Mouse (Mus musculus): ENCODE data around the gene Zfr2. TPM values are rescaled to one million over a fixed set of nuclear protein-coding genes. Genes with fewer than 3 reads are reported as not detected.
A peak's percentile ranks its signal among the peaks of the same experiment; 100 is the strongest.

The Zfr2 gene
- polyA plus RNA-seq, 1 experiment from 2014 or later: 2.3 TPM

DNA sequence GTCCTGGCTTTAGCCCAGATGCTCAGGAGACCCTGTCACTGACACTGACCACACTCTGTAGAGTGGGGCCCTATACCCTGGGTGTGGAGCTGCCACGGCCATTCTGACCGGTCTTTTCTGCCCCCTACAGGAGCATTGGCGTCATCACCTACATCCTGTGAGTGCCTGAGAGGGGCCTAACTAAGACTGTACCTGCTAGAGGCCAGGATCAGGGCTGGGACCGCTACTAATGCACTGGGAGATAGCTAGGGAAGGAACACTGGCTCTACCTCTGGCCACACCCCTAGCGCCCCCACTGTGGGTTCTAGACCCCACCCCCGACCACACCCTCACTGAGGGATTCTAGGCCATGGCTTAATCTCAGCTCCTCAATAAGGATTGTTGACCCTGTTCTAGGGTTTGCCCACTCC lies 42.0 kb upstream of the Zfr2 start:
- no peak overlapping the region for H3K4me3 ChIP-seq (ENCODE audit: low read depth, low read length)
- H3K4me2 ChIP-seq (replicated peaks; ENCODE audit: low read depth, low read length): no peak overlapping the region
- H3K4me1 ChIP-seq (ENCODE audit: insufficient read depth, low read depth, low read length): peaks cover 9% of the 10 kb centered on the region; the same call in 1 of the 2 replicates
- ATAC-seq (peak; percentile 17; the same call in 1 of the 2 replicates), DNase-seq (ENCODE audit: low spot score) (no peak)
- TF ChIP-seq EP300 (IDR thresholded peaks at IDR 0.05) (no peak), CTCF (IDR thresholded peaks at IDR 0.05) (peak; percentile 60)
- H3K27ac ChIP-seq (ENCODE audit: low read length): peak overlapping the region; percentile 20; the same call in 1 of the 2 replicates
- H3K36me3 ChIP-seq (ENCODE audit: insufficient read depth, low read length): peaks cover 13% of the 10 kb centered on the region; the same call in 1 of the 2 replicates
- peaks cover 9% of the 10 kb centered on the region; the same call in 1 of the 2 replicates for H3K27me3 ChIP-seq (replicated peaks; ENCODE audit: insufficient read depth, low read length)
- no peak overlapping the region for H3K9ac ChIP-seq (replicated peaks; ENCODE audit: low read depth)
- 60% methylated on average over 6 of the region's 6 CpGs for WGBS
- no peaks in the 10 kb centered on the region for H3K9me3 ChIP-seq (ENCODE audit: low read length)

DNA sequence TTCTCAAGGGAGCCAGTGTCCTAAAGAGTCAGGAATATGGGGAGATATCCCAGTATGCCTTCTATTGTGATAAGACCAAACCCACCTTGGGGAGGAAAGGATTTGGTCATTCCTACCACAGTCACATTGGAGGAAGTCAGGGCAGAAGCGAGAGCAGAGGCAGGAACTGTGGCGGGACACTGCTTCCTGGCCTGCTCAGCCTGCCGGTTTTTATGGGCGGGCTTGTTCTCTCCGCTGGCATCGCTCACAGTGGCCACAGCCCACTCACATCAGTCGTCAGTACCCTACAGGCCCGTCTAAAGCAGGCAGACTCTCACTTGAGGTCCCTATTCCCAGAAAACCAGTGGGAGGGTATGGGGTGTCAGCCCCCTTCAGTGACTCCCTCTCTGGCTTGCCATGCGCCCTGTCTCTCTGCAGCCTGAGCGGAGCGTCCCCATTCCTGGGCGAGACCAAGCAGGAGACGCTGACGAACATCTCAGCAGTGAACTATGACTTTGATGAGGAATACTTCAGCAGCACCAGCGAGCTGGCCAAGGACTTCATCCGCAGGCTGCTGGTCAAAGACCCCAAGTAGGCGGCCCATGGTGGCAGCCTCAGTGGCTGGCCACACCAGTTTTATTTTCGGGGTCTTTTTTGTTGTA lies 41.5 kb upstream of the Zfr2 start:
- no peak for TF ChIP-seq CTCF (IDR thresholded peaks at IDR 0.05)
- no peak for TF ChIP-seq EP300 (IDR thresholded peaks at IDR 0.05)
- WGBS: 57% methylated on average over 18 of the region's 18 CpGs
- H3K4me3 ChIP-seq (ENCODE audit: low read depth, low read length): peak overlapping the region; percentile 60; the same call in 1 of the 2 replicates
- peaks cover 9% of the 10 kb centered on the region; the same call in 1 of the 2 replicates for H3K4me1 ChIP-seq (ENCODE audit: insufficient read depth, low read depth, low read length)
- H3K27ac ChIP-seq (ENCODE audit: low read length): peak overlapping the region; percentile 86
- no peaks in the 10 kb centered on the region for H3K9me3 ChIP-seq (ENCODE audit: low read length)
- H3K9ac ChIP-seq (replicated peaks; ENCODE audit: low read depth): peak overlapping the region; percentile 26; the same call in 1 of the 2 replicates
- H3K36me3 ChIP-seq (ENCODE audit: insufficient read depth, low read length): peaks cover 13% of the 10 kb centered on the region; the same call in 1 of the 2 replicates
- peaks cover 9% of the 10 kb centered on the region; the same call in 1 of the 2 replicates for H3K27me3 ChIP-seq (replicated peaks; ENCODE audit: insufficient read depth, low read length)
- DNase-seq (ENCODE audit: low spot score) (peak; percentile 33), ATAC-seq (peak; percentile 14)
- peak overlapping the region; percentile 85; the same call in 1 of the 2 replicates for H3K4me2 ChIP-seq (replicated peaks; ENCODE audit: low read depth, low read length)

DNA sequence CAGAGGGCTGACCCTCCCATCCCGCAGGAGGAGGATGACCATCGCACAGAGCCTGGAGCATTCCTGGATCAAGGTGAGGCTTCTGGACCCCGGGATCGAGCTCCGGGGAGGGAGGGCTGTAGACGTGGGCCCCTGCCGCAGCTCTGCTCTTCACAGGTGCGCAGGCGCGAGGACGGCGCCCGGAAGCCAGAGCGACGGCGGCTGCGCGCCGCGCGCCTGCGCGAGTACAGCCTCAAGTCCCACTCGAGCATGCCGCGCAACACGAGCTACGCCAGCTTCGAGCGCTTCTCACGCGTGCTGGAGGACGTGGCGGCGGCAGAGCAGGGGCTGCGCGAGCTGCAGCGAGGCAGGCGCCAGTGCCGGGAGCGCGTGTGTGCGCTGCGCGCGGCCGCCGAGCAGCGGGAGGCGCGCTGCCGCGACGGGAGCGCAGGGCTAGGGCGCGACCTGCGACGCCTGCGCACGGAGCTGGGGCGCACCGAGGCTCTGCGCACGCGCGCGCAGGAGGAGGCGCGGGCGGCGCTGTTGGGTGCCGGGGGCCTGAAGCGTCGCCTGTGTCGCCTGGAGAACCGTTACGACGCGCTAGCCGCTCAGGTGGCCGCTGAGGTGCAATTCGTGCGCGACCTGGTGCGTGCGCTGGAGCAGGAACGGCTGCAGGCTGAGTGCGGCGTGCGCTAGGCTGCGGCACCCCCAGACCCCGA lies 40.5 kb upstream of the Zfr2 start:
- Histone ChIP-seq H3K4me2 (replicated peaks; ENCODE audit: low read depth, low read length) (peak overlapping the region; percentile 85), H3K27me3 (replicated peaks; ENCODE audit: insufficient read depth, low read length) (peaks cover 9% of the 10 kb centered on the region; the same call in 1 of the 2 replicates), H3K36me3 (ENCODE audit: insufficient read depth, low read length) (peaks cover 13% of the 10 kb centered on the region; the same call in 1 of the 2 replicates), H3K27ac (ENCODE audit: low read length) (peak overlapping the region; percentile 86), H3K9me3 (ENCODE audit: low read length) (no peaks in the 10 kb centered on the region), H3K4me1 (ENCODE audit: insufficient read depth, low read depth, low read length) (peaks cover 9% of the 10 kb centered on the region; the same call in 1 of the 2 replicates), H3K4me3 (ENCODE audit: low read depth, low read length) (peak overlapping the region; percentile 60), H3K9ac (replicated peaks; ENCODE audit: low read depth) (peak overlapping the region; percentile 26; the same call in 1 of the 2 replicates)
- WGBS: 1% methylated on average over 85 of the region's 93 CpGs
- ATAC-seq (peak; percentile 88), DNase-seq (ENCODE audit: low spot score) (peak; percentile 91)
- TF ChIP-seq EP300 (IDR thresholded peaks at IDR 0.05) (no peak), CTCF (IDR thresholded peaks at IDR 0.05) (peak; percentile 36)

- Histone ChIP-seq H3K27me3 (replicated peaks; ENCODE audit: insufficient read depth, low read length) (peaks cover 9% of the 10 kb centered on the region; the same call in 1 of the 2 replicates), H3K4me1 (ENCODE audit: insufficient read depth, low read depth, low read length) (peaks cover 9% of the 10 kb centered on the region; the same call in 1 of the 2 replicates), H3K27ac (ENCODE audit: low read length) (peak overlapping the region; percentile 86; the same call in 1 of the 2 replicates), H3K9me3 (ENCODE audit: low read length) (no peaks in the 10 kb centered on the region), H3K4me3 (ENCODE audit: low read depth, low read length) (peak overlapping the region; percentile 60), H3K9ac (replicated peaks; ENCODE audit: low read depth) (no peak overlapping the region), H3K4me2 (replicated peaks; ENCODE audit: low read depth, low read length) (peak overlapping the region; percentile 85), H3K36me3 (ENCODE audit: insufficient read depth, low read length) (peaks cover 13% of the 10 kb centered on the region; the same call in 1 of the 2 replicates)
- 4% methylated on average over 19 of the region's 19 CpGs for WGBS
- DNase-seq (ENCODE audit: low spot score) (no peak), ATAC-seq (no peak)
- TF ChIP-seq EP300 (IDR thresholded peaks at IDR 0.05): no peak
- no peak for TF ChIP-seq CTCF (IDR thresholded peaks at IDR 0.05)
These were observed 39.9 kb upstream of the Zfr2 start for GRCm38 (mm10) chr10:81192968-81193501.

DNA sequence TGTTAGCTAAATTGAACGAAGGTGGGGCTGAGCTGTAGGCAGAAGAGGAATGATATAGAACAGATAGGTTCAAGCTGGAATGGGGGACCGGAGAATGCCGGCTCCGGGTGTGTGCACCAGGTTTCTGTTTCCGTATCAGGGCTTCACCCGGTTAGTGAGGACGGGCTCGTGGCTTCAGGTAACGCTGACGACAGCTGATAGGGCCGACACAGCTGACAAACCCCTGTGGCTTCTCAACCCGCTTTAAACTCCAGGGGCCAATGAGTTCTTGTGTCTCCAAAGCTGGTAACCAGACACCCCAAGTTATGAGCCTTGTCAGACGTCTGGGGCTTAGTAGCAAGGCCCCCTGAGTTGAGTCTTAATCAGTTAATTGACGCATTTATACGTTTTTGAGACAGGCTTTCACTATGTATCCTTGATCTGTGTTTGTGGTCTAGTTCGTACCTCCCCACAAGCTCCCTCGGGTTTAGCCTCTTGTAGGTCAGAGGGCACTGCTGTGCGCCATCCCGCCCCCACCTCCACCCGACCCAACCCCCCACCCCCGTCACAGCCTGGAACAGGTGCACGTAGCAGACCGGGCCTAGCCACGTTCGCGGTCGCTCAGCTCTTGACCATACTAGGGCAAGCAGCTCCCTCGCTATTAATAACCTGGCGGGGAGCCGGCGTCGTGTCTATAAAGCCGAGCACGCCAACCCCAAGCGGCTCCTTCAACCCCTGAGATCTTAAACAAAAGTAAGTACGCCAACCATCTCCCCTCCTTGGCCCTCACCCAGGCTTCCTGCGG lies 38.8 kb upstream of the Zfr2 start:
- no peak overlapping the region for H3K27ac ChIP-seq (ENCODE audit: low read length)
- TF ChIP-seq EP300 (IDR thresholded peaks at IDR 0.05) (no peak), CTCF (IDR thresholded peaks at IDR 0.05) (no peak)
- H3K27me3 ChIP-seq (replicated peaks; ENCODE audit: insufficient read depth, low read length): peaks cover 9% of the 10 kb centered on the region; the same call in 1 of the 2 replicates
- H3K4me2 ChIP-seq (replicated peaks; ENCODE audit: low read depth, low read length): peak overlapping the region; percentile 30
- no peak overlapping the region; the same call in 1 of the 2 replicates for H3K9ac ChIP-seq (replicated peaks; ENCODE audit: low read depth)
- peak; percentile 41 for DNase-seq (ENCODE audit: low spot score)
- 12% methylated on average over 37 of the region's 37 CpGs for WGBS
- no peak overlapping the region for H3K4me3 ChIP-seq (ENCODE audit: low read depth, low read length)
- H3K4me1 ChIP-seq (ENCODE audit: insufficient read depth, low read depth, low read length): peaks cover 9% of the 10 kb centered on the region; the same call in 1 of the 2 replicates
- ATAC-seq: 0 out of 2 replicates have a peak, but pooled peaks have one; percentile 5
- no peaks in the 10 kb centered on the region for H3K9me3 ChIP-seq (ENCODE audit: low read length)
- H3K36me3 ChIP-seq (ENCODE audit: insufficient read depth, low read length): 0 out of 2 replicates have a peak, but pooled peaks cover 8% of the 10 kb centered on the region

Measured in lung, postnatal 0 days (tissue).